Mouse (Mus musculus) ES-E14 (cell line): ENCODE results near the gene Map2k5. TPM values are rescaled to one million over a fixed set of nuclear protein-coding genes. Genes with fewer than 3 reads are reported as not detected.

Experiments
- DNase-seq: peaks from one replicate; pipeline ENCODE4 v3.0.0-alpha.2; 2013; ENCODE audit warnings: low read depth, low spot score
- H3K27ac ChIP-seq: 2 replicates; pipeline ENCODE4 v1.5.1; 2012; ENCODE audit warnings: low read depth, mild to moderate bottlenecking, low read length, moderate library complexity, mixed read lengths; ENCODE audit not compliant: poor library complexity, insufficient read depth, severe bottlenecking
- H3K36me3 ChIP-seq: 2 replicates; pipeline ENCODE4 v1.6.1; 2012; ENCODE audit warnings: mild to moderate bottlenecking, low read length, moderate library complexity, mixed read lengths; ENCODE audit not compliant: control insufficient read depth, poor library complexity, insufficient read depth, severe bottlenecking
- H3K4me1 ChIP-seq, 2 experiments: fragments of 150-350 bp in 1 of 2; sonication (generic) in 1 of 2; 2 replicates each; pipeline ENCODE4 v1.6.1; 2012; ENCODE audit warnings: low read length in 2 of 2, mild to moderate bottlenecking in 1 of 2, mixed read lengths in 1 of 2; ENCODE audit not compliant: control insufficient read depth in 2 of 2, insufficient read depth in 2 of 2, poor library complexity in 1 of 2
- H3K4me3 ChIP-seq, 2 experiments: fragments of 150-350 bp in 1 of 2; sonication (generic) in 1 of 2; 2 replicates each; pipeline ENCODE4 v1.5.1; 2012; ENCODE audit warnings: low read length in 2 of 2, low read depth in 1 of 2, mild to moderate bottlenecking in 1 of 2, mixed read lengths in 1 of 2; ENCODE audit not compliant: insufficient read depth in 1 of 2, poor library complexity in 1 of 2, severe bottlenecking in 1 of 2
- H3K9ac ChIP-seq: 2 replicates; pipeline ENCODE4 v1.6.1; 2012; ENCODE audit warnings: low read depth, mild to moderate bottlenecking, low read length, mixed read lengths; ENCODE audit not compliant: poor library complexity, insufficient read depth, severe bottlenecking
- H3K9me3 ChIP-seq: fragments of 150-350 bp; sonication (generic); 2 replicates; pipeline ENCODE4 v1.6.1; 2012; ENCODE audit warnings: low read depth, mild to moderate bottlenecking, low read length; ENCODE audit not compliant: control insufficient read depth, insufficient read depth
- CHD2 ChIP-seq: IDR thresholded peaks from 2 replicates; pipeline ENCODE4 v1.6.1; 2014; ENCODE audit warnings: mild to moderate bottlenecking, low read depth, low read length, inconsistent platforms
- HCFC1 ChIP-seq: IDR thresholded peaks from 2 replicates; pipeline ENCODE4 v1.6.1; 2012; ENCODE audit warnings: low read length, inconsistent platforms, borderline replicate concordance; ENCODE audit not compliant: insufficient read depth
- MAFK ChIP-seq: IDR thresholded peaks from 2 replicates; pipeline ENCODE4 v1.6.1; 2014; ENCODE audit warnings: mild to moderate bottlenecking, low read depth, low read length, inconsistent platforms; ENCODE audit not compliant: insufficient read depth
- ZC3H11A ChIP-seq: IDR thresholded peaks from 2 replicates; pipeline ENCODE4 v1.6.1; 2012; ENCODE audit warnings: low read depth, mild to moderate bottlenecking, inconsistent platforms, low read length, borderline replicate concordance
- ZNF384 ChIP-seq: IDR thresholded peaks from 2 replicates; pipeline ENCODE4 v1.6.1; 2012; ENCODE audit warnings: low read depth, low read length, inconsistent platforms
- in situ Hi-C, 2 experiments: fragments of 600-800 bp; cut with MboI; formaldehyde crosslinking; loops; one replicate each; pipeline ENCODE4 v1.15.1; 2025; ENCODE audit warnings: low sequenced_read_pairs in 2 of 2, inconsistent platforms in 1 of 2; ENCODE audit not compliant: unreplicated experiment in 2 of 2
- total RNA-seq: library from RNA; depleted of rRNA; stranded (reverse); fragments of 300-350 nt; gene quantifications from 2 replicates; pipeline ENCODE4 v1.2.3, GENCODE M21; 2012

The Map2k5 gene
- total RNA-seq, 1 experiment: 8.3 TPM

GRCm38 (mm10) chr9:63273781-63274180, 103.9 kb downstream of the Map2k5 start:
- in situ Hi-C loops: no loop called here

DNA sequence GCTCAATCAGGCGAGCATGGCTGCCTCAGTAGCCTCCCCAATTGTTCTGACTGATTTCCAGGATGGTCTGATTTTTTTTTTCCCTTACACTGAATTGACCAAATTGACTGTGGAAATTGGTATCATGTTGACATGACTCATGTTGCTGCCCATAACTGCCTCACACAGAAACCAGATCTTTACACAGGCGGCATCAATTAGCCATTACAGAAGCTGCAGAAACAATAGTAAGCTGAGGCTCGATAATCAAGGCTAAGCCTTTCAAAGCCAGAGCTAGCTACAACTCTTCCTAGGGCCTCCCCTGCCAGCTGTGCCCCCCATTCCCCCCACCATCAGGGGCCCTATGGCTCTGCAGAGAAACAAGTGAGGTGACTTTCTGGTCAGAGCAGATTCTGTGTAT, 107.9 kb downstream of the Map2k5 start:
- Histone ChIP-seq H3K36me3 (peaks cover 2% of the 10 kb centered on the region; the same call in 1 of the 2 replicates), H3K27ac (no peak overlapping the region), H3K9me3 (no peaks in the 10 kb centered on the region), H3K4me3 (no peak overlapping the region), H3K9ac (no peak overlapping the region), H3K4me1 (no peaks in the 10 kb centered on the region)
- in situ Hi-C loops: no loop called here
- no peak for TF ChIP-seq CHD2
- no peak for TF ChIP-seq ZC3H11A
- TF ChIP-seq ZNF384: no peak
- no peak for TF ChIP-seq MAFK
- no peak for TF ChIP-seq HCFC1
- DNase-seq: no peak

More at GRCm38 (mm10) chr9:63273781-63274180, 103.9 kb downstream of the Map2k5 start:
- Histone ChIP-seq H3K27ac (no peak overlapping the region), H3K4me3 (no peak overlapping the region), H3K4me1 (no peaks in the 10 kb centered on the region), H3K9ac (no peak overlapping the region), H3K36me3 (peaks cover 2% of the 10 kb centered on the region; the same call in 1 of the 2 replicates), H3K9me3 (no peaks in the 10 kb centered on the region)
- TF ChIP-seq HCFC1 (no peak), ZC3H11A (no peak), ZNF384 (no peak), MAFK (no peak), CHD2 (no peak)
- no peak for DNase-seq

GRCm38 (mm10) chr9:63263188-63263587, 114.5 kb downstream of the Map2k5 start:
- in situ Hi-C loops: no loop called here
- no peaks in the 10 kb centered on the region for H3K9me3 ChIP-seq
- no peaks in the 10 kb centered on the region for H3K4me1 ChIP-seq
- H3K9ac ChIP-seq: no peak overlapping the region
- DNase-seq: no peak
- H3K4me3 ChIP-seq: no peak overlapping the region
- no peaks in the 10 kb centered on the region for H3K36me3 ChIP-seq
- TF ChIP-seq MAFK: no peak
- TF ChIP-seq CHD2: no peak
- no peak for TF ChIP-seq HCFC1
- TF ChIP-seq ZC3H11A: no peak
- no peak for TF ChIP-seq ZNF384
- no peak overlapping the region for H3K27ac ChIP-seq

- Histone ChIP-seq H3K36me3 (no peaks in the 10 kb centered on the region), H3K9ac (no peak overlapping the region), H3K27ac (no peak overlapping the region), H3K4me1 (no peaks in the 10 kb centered on the region), H3K9me3 (no peaks in the 10 kb centered on the region), H3K4me3 (no peak overlapping the region)
- no peak for TF ChIP-seq ZNF384
- no peak for TF ChIP-seq HCFC1
- TF ChIP-seq MAFK: no peak
- no peak for TF ChIP-seq CHD2
- no peak for TF ChIP-seq ZC3H11A
- no peak for DNase-seq
- in situ Hi-C loops: no loop called here
These were observed 118.9 kb downstream of the Map2k5 start for GRCm38 (mm10) chr9:63258768-63259167.

- in situ Hi-C loops: no loop called here
- H3K9me3 ChIP-seq: no peaks in the 10 kb centered on the region
- no peak overlapping the region for H3K27ac ChIP-seq
- no peak for TF ChIP-seq MAFK
- no peak for TF ChIP-seq HCFC1
- no peak for TF ChIP-seq ZNF384
- TF ChIP-seq ZC3H11A: no peak
- no peak for TF ChIP-seq CHD2
- no peaks in the 10 kb centered on the region for H3K4me1 ChIP-seq
- H3K9ac ChIP-seq: no peak overlapping the region
- no peaks in the 10 kb centered on the region for H3K36me3 ChIP-seq
- no peak overlapping the region for H3K4me3 ChIP-seq
- no peak for DNase-seq
These were observed 120.0 kb downstream of the Map2k5 start for GRCm38 (mm10) chr9:63257739-63258138.
